Mouse (Mus musculus) embryonic stem cell, embryonic (primary cell): ENCODE measurements around the gene Ggt7.
"Not testable (repeated sequence)": the region's sequence is repeated elsewhere in the genome, so short reads cannot be mapped to it uniquely, and the experiment has no call there.

Experiments
- CTCF ChIA-PET, 4 experiments: fragments of 300-600 bp in 2 of 4; fragments of 350-600 bp in 2 of 4; sonication (Branson Sonifier 250); formaldehyde crosslinking; loops; one replicate each; lab custom pipeline; 2022; ENCODE audit warnings: inconsistent platforms in 2 of 4; lab: Charles Lee
- POLR2A ChIA-PET, 4 experiments: fragments of 300-600 bp in 2 of 4; fragments of 350-600 bp in 2 of 4; sonication (Branson Sonifier 250); formaldehyde crosslinking; loops; one replicate each; lab custom pipeline; 2022; ENCODE audit warnings: antibody characterized with exemption in 4 of 4, inconsistent platforms in 1 of 4; lab: Charles Lee

The Ggt7 gene

DNA sequence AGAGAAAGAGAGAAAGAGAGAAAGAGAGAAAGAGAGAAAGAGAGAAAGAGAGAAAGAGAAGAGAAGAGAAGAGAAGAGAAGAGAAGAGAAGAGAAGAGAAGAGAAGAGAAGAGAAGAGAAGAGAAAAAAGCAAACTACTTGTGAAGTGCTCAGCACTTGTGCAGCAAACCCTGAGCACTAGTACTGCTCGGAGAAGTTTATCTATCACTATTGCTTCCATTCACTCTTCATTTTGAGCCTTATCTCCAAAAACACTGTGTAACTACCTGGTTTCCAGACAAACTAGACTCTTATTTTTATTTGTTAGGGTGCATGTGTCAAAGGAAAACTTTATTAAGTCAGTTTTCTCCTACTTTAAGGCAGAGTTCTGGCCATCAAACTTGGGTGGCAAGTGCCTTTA, 51.2 kb downstream of the Ggt7 start:
- ChIA-PET POLR2A (no interaction called here), CTCF (interaction anchor here in 2 of 4 experiments (0.6 to 1.3 kb wide), 2 partner anchors 51 to 554 kb away, joined by 3 to 4 read pairs; partner anchors contain the start of genes Acss2 (in 1 of the 2) and Ggt7 (in 1 of the 2))

DNA sequence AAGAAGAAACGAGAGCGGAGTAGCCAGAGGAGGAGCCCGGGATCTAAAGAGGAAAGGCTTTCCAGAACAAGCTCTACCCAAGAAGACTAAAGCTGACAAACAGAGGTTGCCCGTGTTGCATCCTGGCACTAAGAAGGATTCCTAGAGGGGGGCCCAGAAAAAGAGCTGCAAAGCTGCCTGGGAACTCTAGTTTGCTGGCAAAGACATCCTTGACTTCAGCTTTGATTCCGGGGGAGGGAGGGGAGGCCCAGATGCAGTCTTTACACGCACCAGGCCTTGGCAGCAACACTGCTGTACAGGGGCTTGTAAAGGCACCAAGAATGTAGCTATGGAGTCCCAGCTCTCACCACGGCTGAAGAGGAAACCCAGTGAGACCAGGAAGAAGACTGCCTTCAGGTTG, 64.4 kb downstream of the Ggt7 start:
- ChIA-PET POLR2A (interaction anchor here in 3 of 4 experiments (0.6 to 2.4 kb wide), 9 partner anchors 10 to 840 kb away, joined by 3 to 9 read pairs (median 3); partner anchors contain the start of genes 4930519P11Rik (in 1 of the 3), Ncoa6 (in 1 of the 3) and Zfp341 (in 1 of the 3)), CTCF (interaction anchor here (0.6 to 1.2 kb wide), 5 partner anchors 17 to 941 kb away, joined by 3 to 5 read pairs (median 3); partner anchors contain the start of gene Trpc4ap (in 1 of the 4))

DNA sequence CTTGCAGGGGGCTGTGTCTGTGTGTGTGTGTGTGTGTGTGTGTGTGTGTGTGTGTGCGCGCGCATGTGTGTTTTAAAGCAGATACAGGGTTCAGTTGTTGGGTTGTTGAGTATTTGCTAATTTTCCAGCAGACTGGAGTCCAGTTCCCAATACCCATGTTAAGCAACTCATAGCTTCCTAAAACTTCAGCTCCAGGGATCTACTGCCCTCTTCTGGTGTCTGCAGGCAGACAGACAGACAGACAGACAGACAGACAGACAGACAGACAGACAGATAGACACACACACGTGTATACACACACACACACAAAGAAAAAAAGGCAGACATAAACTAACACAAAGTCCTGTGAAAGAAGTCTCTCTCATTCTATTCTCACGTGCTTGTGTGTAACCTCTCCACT, 66.8 kb downstream of the Ggt7 start:
- CTCF ChIA-PET, result interaction anchor here (0.6 to 1.2 kb wide), 11 partner anchors 10 to 659 kb away, joined by 3 to 5 read pairs (median 4); partner anchors contain the start of gene Trpc4ap (in 1 of the 4)
- POLR2A ChIA-PET, result interaction anchor here (0.6 to 1.2 kb wide), 7 partner anchors 12 to 356 kb away, joined by 3 to 4 read pairs (median 3); partner anchors contain the start of gene Itch (in 1 of the 4)

DNA sequence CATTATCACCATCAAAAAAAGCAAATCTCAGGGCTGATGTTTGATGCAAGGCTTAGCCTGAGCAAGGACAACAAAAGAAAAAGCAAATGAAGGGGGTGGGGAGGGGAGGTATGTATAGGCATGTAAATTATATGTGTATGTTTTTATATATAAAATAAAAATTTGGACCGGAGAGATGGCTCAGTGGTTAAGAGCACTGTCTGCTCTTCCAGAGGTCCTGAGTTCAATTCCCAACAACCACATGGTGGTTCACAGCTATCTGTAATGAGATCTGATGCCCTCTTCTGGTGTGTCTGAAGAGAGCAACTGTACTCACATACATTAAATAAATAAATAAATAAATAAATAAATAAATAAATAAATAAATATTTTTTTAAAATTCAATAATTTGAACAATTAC, 70.1 kb downstream of the Ggt7 start:
- CTCF ChIA-PET, POLR2A ChIA-PET: not testable (repeated sequence)

DNA sequence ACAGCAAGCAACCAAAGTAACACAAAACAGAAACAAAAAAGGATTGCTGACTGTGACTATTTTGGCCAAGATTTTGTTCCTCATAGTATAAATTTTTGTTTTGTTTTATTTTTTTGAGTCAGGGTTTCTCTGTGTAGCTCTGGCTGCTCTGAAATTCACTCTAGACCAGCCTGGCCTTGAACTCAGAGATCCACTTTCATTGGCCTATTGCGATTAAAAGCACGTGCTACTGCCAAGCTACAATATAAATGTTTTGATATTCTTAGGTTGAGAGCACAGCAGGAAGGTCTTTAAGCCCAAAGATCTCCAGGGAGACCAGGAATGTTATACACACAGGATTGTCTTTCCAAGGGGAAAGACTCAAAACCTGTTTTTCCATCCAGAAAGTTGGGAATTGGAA, 74.6 kb downstream of the Ggt7 start:
- CTCF ChIA-PET, result no interaction called here

DNA sequence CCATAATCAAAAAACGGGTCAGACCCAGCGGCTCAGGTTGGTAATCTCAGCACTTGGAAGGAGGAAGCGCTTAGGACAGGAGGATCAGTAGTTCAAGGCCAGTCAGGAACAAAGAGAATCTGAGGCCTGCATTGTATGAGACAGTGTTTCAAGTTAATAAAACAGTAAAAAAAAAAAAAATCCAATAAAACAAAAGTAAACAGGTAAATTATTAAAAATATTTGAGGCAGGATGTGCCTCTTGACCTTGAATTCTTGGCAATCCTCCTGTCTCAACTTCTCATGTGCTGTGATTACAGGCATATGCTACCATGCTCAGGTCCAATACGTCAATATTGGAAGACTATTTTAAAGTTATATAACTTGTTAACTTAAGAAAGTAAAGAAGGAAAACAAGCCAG, 75.1 kb downstream of the Ggt7 start:
- ChIA-PET CTCF (no interaction called here), POLR2A (interaction anchor here in 1 of 4 experiments (0.9 to 1.7 kb wide), 4 partner anchors 10 to 36 kb away, joined by 3 to 4 read pairs (median 4); no protein-coding TSS in a partner anchor)

More for the DNA sequence above, 74.6 kb downstream of the Ggt7 start:
- POLR2A ChIA-PET, result interaction anchor here in 1 of 4 experiments (1.1 to 1.7 kb wide), 3 partner anchors 10 to 37 kb away, joined by 3 to 4 read pairs (median 3); no protein-coding TSS in a partner anchor
